Comparison of ENCODE assay signal across 7 mouse cellular contexts in the genomic region with DNA sequence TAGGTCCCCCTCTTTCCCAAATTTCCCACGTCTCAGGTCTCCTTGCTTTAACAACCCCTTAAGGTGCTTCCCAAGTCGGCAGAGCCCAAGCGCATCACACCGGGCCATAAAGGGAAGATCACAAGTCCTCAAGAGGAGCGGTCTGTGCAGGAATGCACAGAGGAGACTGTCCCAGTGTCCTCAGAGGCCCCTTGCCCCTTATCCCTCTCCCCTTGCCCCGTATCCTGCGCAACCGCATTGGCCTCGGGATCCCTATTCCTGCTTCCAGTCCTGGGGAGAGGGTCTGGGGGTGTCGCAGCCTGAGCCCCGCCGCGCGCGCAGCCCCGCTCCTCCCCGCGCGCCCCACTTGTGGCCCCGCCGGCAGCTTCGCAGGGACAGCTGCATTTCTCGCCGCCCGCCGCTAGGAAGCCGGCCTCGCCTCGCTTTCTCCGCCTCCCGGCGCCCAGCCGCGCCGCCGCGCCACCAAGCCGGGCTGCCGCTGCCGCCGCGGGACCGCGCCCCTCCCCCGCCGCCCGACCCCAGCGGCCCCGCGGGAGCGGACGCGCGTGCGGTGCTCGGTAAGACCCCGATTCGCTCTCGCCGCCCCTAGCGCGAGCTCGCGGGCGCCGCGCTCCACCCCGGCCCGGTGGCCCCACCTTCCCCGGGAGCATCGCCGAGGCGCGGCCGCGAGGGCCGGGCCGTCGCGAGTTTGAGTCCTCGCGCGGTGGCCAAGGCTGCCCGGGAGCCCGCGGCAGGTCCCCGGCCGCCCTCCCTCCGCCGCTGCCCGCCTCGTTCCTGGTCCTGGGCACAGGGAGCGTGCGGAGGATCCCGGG. TPM values are rescaled to one million over a fixed set of nuclear protein-coding genes. Genes with fewer than 3 reads are reported as not detected.
DNase-seq lines count a peak whose midpoint lies in the region; ATAC-seq and TF ChIP-seq lines count a peak whose summit lies in the region.

No protein-coding gene starts in this region.

- under 1% methylated on average over 86 of the region's 95 CpGs for WGBS in intestine, postnatal 0 days
- WGBS in limb, embryonic 11.5 days = under 1% methylated on average over 71 of the region's 95 CpGs
- under 1% methylated on average over 95 of the region's 95 CpGs for WGBS in midbrain, embryonic 12.5 days
- WGBS in small intestine, adult 2 months = under 1% methylated on average over 86 of the region's 95 CpGs

- peak overlapping the region; percentile 76 for H3K4me2 ChIP-seq in intestine, postnatal 0 days (replicated peaks; ENCODE audit: low read depth)
- H3K4me2 ChIP-seq in limb, embryonic 11.5 days (ENCODE audit: low read depth, severe bottlenecking) = peak overlapping the region; percentile 86
- H3K4me2 ChIP-seq in midbrain, embryonic 12.5 days (replicated peaks) = peak overlapping the region; percentile 61

- H3K4me3 ChIP-seq in cortical plate, adult 2 months (ENCODE audit: insufficient read depth, low read length) = peak overlapping the region; percentile 46
- H3K4me3 ChIP-seq in intestine, postnatal 0 days (ENCODE audit: low read depth, low read length) = peak overlapping the region; percentile 71
- peak overlapping the region; percentile 79 for H3K4me3 ChIP-seq in limb, embryonic 11.5 days (ENCODE audit: low read depth, low read length)
- H3K4me3 ChIP-seq in midbrain, embryonic 12.5 days = peak overlapping the region; percentile 83
- peak overlapping the region; percentile 78 for H3K4me3 ChIP-seq in small intestine, adult 2 months (ENCODE audit: low read depth, low read length)

- no peak for TF ChIP-seq POLR2A in cortical plate, adult 2 months (IDR thresholded peaks at IDR 0.05; ENCODE audit: extremely low read depth, insufficient read depth, low read length)
- TF ChIP-seq POLR2A in small intestine, adult 2 months (IDR thresholded peaks at IDR 0.05; ENCODE audit: low read depth, low read length) = no peak

- no peak for TF ChIP-seq CTCF in cortical plate, adult 2 months (IDR thresholded peaks at IDR 0.05; ENCODE audit: extremely low read depth, insufficient read depth, low read length)
- TF ChIP-seq CTCF in intestine, postnatal 0 days (IDR thresholded peaks at IDR 0.05; ENCODE audit: low read depth) = peak; percentile 63
- TF ChIP-seq CTCF in small intestine, adult 2 months (IDR thresholded peaks at IDR 0.05; ENCODE audit: extremely low read depth, insufficient read length, insufficient replicate concordance, low read depth, low read length) = peak; percentile 34; the same call in 1 of the 2 replicates

- peak; percentile 54 for DNase-seq in adipocyte (ENCODE audit: low spot score)
- DNase-seq in gastrocnemius, postnatal 36 days = peak; percentile 60 to 75
- DNase-seq in limb, embryonic 11.5 days (ENCODE audit: low spot score) = peak; percentile 84

- peak overlapping the region; percentile 40 for H3K27ac ChIP-seq in cortical plate, adult 2 months (ENCODE audit: insufficient read depth, low read length)
- peak overlapping the region; percentile 85 for H3K27ac ChIP-seq in intestine, postnatal 0 days (ENCODE audit: low read depth, low read length)
- peak overlapping the region; percentile 88 for H3K27ac ChIP-seq in limb, embryonic 11.5 days (replicated peaks; ENCODE audit: low read depth, low read length)
- peak overlapping the region; percentile 91 for H3K27ac ChIP-seq in midbrain, embryonic 12.5 days (replicated peaks)
- H3K27ac ChIP-seq in small intestine, adult 2 months (ENCODE audit: insufficient read depth, low read depth, low read length) = peak overlapping the region; percentile 43

- H3K9me3 ChIP-seq in intestine, postnatal 0 days (ENCODE audit: control insufficient read depth) = no peaks in the 10 kb centered on the region
- H3K9me3 ChIP-seq in limb, embryonic 11.5 days (ENCODE audit: control insufficient read depth, low read length) = no peaks in the 10 kb centered on the region
- H3K9me3 ChIP-seq in midbrain, embryonic 12.5 days = no peaks in the 10 kb centered on the region

- no peaks in the 10 kb centered on the region for H3K4me1 ChIP-seq in cortical plate, adult 2 months (ENCODE audit: control insufficient read depth, insufficient read depth, low read length)
- H3K4me1 ChIP-seq in intestine, postnatal 0 days (replicated peaks; ENCODE audit: control insufficient read depth, insufficient read depth, low read length) = no peaks in the 10 kb centered on the region; the same call in 1 of the 2 replicates
- peaks cover 17% of the 10 kb centered on the region for H3K4me1 ChIP-seq in limb, embryonic 11.5 days (ENCODE audit: control insufficient read depth, insufficient read depth, low read length)
- peaks cover 33% of the 10 kb centered on the region for H3K4me1 ChIP-seq in midbrain, embryonic 12.5 days
- H3K4me1 ChIP-seq in small intestine, adult 2 months (ENCODE audit: control insufficient read depth, insufficient read depth, insufficient read length, low read length) = peaks cover 9% of the 10 kb centered on the region

- peak; percentile 48; the same call in 1 of the 2 replicates for ATAC-seq in intestine, postnatal 0 days
- ATAC-seq in limb, embryonic 11.5 days (ENCODE audit: insufficient number of reproducible peaks, low FRiP score, low TSS enrichment, low read depth) = peak; percentile 53; the same call in 1 of the 2 replicates
- ATAC-seq in midbrain, embryonic 12.5 days (ENCODE audit: low FRiP score, low read depth) = peak; percentile 77

- H3K36me3 ChIP-seq in intestine, postnatal 0 days (ENCODE audit: control insufficient read depth, insufficient read depth) = no peaks in the 10 kb centered on the region
- no peaks in the 10 kb centered on the region for H3K36me3 ChIP-seq in limb, embryonic 11.5 days (ENCODE audit: control insufficient read depth, insufficient read depth, low read length)
- no peaks in the 10 kb centered on the region for H3K36me3 ChIP-seq in midbrain, embryonic 12.5 days
- H3K36me3 ChIP-seq in small intestine, adult 2 months (ENCODE audit: control insufficient read depth, insufficient read depth, low read length) = no peaks in the 10 kb centered on the region

- H3K27me3 ChIP-seq in intestine, postnatal 0 days (replicated peaks; ENCODE audit: control insufficient read depth, insufficient read depth, low read length) = peaks cover 8% of the 10 kb centered on the region; the same call in 1 of the 2 replicates
- H3K27me3 ChIP-seq in limb, embryonic 11.5 days (ENCODE audit: control insufficient read depth, insufficient read depth, low read length) = no peaks in the 10 kb centered on the region
- peaks cover 18% of the 10 kb centered on the region for H3K27me3 ChIP-seq in midbrain, embryonic 12.5 days
- H3K27me3 ChIP-seq in small intestine, adult 2 months (ENCODE audit: control insufficient read depth, insufficient read depth, low read length) = peaks cover 8% of the 10 kb centered on the region

- intact Hi-C loops in gastrocnemius, postnatal 36 days (cut with DNase I) = no loop called here

- H3K9ac ChIP-seq in intestine, postnatal 0 days (ENCODE audit: low read depth, low read length) = peak overlapping the region; percentile 85
- peak overlapping the region; percentile 96 for H3K9ac ChIP-seq in limb, embryonic 11.5 days (ENCODE audit: low read length)
- peak overlapping the region; percentile 96 for H3K9ac ChIP-seq in midbrain, embryonic 12.5 days (replicated peaks)

RNA-seq across cellular contexts. Expression of gene Cuedc1, which starts 1.1 kb away (rescaled TPM):
- polyA plus RNA-seq in cortical plate, adult 2 months (2012; rRNA removed) = 22.3 and 23.9 TPM in 2 replicates
- total RNA-seq in gastrocnemius, postnatal 36 days (2021) = 10 to 100 TPM; 80.3 to 96.9 TPM
- 7.1 and 10.1 TPM in 2 replicates for polyA plus RNA-seq in intestine, postnatal 0 days (2015; fragmentation: Nextera tagmentation; extraction: Ambion mirVana)
- polyA plus RNA-seq in limb, embryonic 11.5 days (2014; fragmentation: Nextera tagmentation; extraction: Ambion mirVana) = 14.3 and 15.7 TPM in 2 replicates
- polyA plus RNA-seq in midbrain, embryonic 12.5 days (2016; fragmentation: Nextera tagmentation; extraction: Ambion mirVana) = 40.5 and 45.7 TPM in 2 replicates
- polyA plus RNA-seq in small intestine, adult 2 months (2012; rRNA removed) = 12.3 and 13.3 TPM in 2 replicates

RNA-seq across cellular contexts. Expression of gene Vezf1, which starts 30.9 kb away (rescaled TPM):
- 16.8 and 18.5 TPM in 2 replicates for polyA plus RNA-seq in cortical plate, adult 2 months (2012; rRNA removed)
- 10 to 100 TPM; 50.0 to 71.2 TPM for total RNA-seq in gastrocnemius, postnatal 36 days (2021)
- 16.8 and 18.7 TPM in 2 replicates for polyA plus RNA-seq in intestine, postnatal 0 days (2015; fragmentation: Nextera tagmentation; extraction: Ambion mirVana)
- polyA plus RNA-seq in limb, embryonic 11.5 days (2014; fragmentation: Nextera tagmentation; extraction: Ambion mirVana) = 63.7 and 67.5 TPM in 2 replicates
- 88.6 and 95.5 TPM in 2 replicates for polyA plus RNA-seq in midbrain, embryonic 12.5 days (2016; fragmentation: Nextera tagmentation; extraction: Ambion mirVana)
- polyA plus RNA-seq in small intestine, adult 2 months (2012; rRNA removed) = 6.1 and 10.6 TPM in 2 replicates

RNA-seq across cellular contexts. Expression of gene Srsf1, which starts 51.8 kb away (rescaled TPM):
- 229 and 247 TPM in 2 replicates for polyA plus RNA-seq in cortical plate, adult 2 months (2012; rRNA removed)
- total RNA-seq in gastrocnemius, postnatal 36 days (2021) = 10 to 100 TPM; 54.4 to 60.2 TPM
- polyA plus RNA-seq in intestine, postnatal 0 days (2015; fragmentation: Nextera tagmentation; extraction: Ambion mirVana) = 70.7 and 73.2 TPM in 2 replicates
- 500 and 537 TPM in 2 replicates for polyA plus RNA-seq in limb, embryonic 11.5 days (2014; fragmentation: Nextera tagmentation; extraction: Ambion mirVana)
- polyA plus RNA-seq in midbrain, embryonic 12.5 days (2016; fragmentation: Nextera tagmentation; extraction: Ambion mirVana) = 484 and 550 TPM in 2 replicates
- polyA plus RNA-seq in small intestine, adult 2 months (2012; rRNA removed) = 37.3 and 52.4 TPM in 2 replicates

Comparison
In these comparisons a context has a peak if more than half of its experiments do, and no peak if none do; other contexts are left out.
1. Peak in every context shown above with its lines: DNase-seq, ATAC-seq, H3K4me3 ChIP-seq and H3K27ac ChIP-seq.
2. H3K27ac ChIP-seq: peak in every context shown above with its lines; median percentile 91 in midbrain, embryonic 12.5 days; 88 in limb, embryonic 11.5 days; 85 in intestine, postnatal 0 days; 43 in small intestine, adult 2 months; 40 in cortical plate, adult 2 months.